Mouse (Mus musculus): Measurements from ENCODE around the gene 2310007B03Rik. TPM values are rescaled to one million over a fixed set of nuclear protein-coding genes. Genes with fewer than 3 reads are reported as not detected.

The 2310007B03Rik gene
- polyA plus RNA-seq, 1 experiment from 2014 or later = 0.33 TPM

DNA sequence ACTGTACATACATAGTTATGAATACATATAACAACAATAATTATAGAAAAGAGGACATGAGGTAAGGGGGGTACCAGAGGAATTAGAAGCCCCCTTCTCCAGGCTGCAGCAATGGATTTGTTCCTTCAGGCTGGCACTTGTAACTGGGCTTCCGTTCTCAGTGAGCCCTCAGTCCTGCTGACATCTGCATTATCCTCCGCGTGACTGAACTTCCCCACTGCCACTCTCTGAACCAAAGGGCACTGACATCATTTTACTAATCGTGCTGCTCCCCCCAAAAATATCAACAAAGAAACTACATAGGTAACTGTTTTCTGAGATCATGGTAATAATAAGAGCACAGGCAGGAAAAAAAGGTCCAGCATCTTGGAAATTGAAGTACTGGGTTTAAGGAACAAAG, 41.9 kb downstream of the 2310007B03Rik start:
- ATAC-seq (ENCODE audit: low FRiP score) (no peak), DNase-seq (ENCODE audit: low spot score) (no peak)
- 23% methylated on average over 4 of the region's 4 CpGs for WGBS
- Histone ChIP-seq H3K27ac (no peak overlapping the region), H3K4me3 (replicated peaks; ENCODE audit: low read length) (no peak overlapping the region), H3K36me3 (replicated peaks; ENCODE audit: control insufficient read depth, insufficient read depth) (no peaks in the 10 kb centered on the region), H3K9ac (no peak overlapping the region), H3K4me2 (replicated peaks) (no peak overlapping the region), H3K9me3 (ENCODE audit: control insufficient read depth, low read length) (no peaks in the 10 kb centered on the region), H3K27me3 (ENCODE audit: control insufficient read depth, insufficient read depth, low read length) (no peaks in the 10 kb centered on the region), H3K4me1 (replicated peaks; ENCODE audit: control insufficient read depth, insufficient read depth, low read length) (peaks cover 10% of the 10 kb centered on the region)

DNA sequence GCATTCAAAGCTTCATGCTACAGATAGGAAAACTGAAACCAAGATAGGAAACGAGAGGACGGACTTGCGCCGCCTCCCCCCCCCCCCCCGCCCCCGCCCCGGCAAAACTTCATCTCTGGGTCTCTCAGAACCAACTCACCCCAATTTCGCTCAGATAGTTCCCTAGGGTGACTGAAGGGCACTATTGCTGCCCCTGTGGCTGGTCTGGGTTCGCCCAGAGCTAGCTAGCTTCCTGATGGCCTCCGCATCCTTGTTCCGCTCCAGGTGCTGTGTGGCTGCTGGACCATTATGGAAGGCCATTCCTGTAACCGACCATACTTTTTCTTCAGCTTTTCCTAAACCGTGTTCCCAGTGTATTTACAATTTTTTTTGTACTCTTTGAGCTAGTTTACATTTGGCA, 45.3 kb downstream of the 2310007B03Rik start:
- peak overlapping the region; percentile 35 for H3K4me3 ChIP-seq (replicated peaks; ENCODE audit: low read length)
- no peaks in the 10 kb centered on the region for H3K9me3 ChIP-seq (ENCODE audit: control insufficient read depth, low read length)
- ATAC-seq (ENCODE audit: low FRiP score) = peak; percentile 67
- WGBS = 16% methylated on average over 12 of the region's 13 CpGs
- peak overlapping the region; percentile 67 for H3K27ac ChIP-seq
- H3K36me3 ChIP-seq (replicated peaks; ENCODE audit: control insufficient read depth, insufficient read depth) = no peaks in the 10 kb centered on the region
- no peak for DNase-seq (ENCODE audit: low spot score)
- peaks cover 10% of the 10 kb centered on the region for H3K4me1 ChIP-seq (replicated peaks; ENCODE audit: control insufficient read depth, insufficient read depth, low read length)
- H3K9ac ChIP-seq = peak overlapping the region; percentile 53
- peak overlapping the region; percentile 73 for H3K4me2 ChIP-seq (replicated peaks)
- H3K27me3 ChIP-seq (ENCODE audit: control insufficient read depth, insufficient read depth, low read length) = no peaks in the 10 kb centered on the region

DNA sequence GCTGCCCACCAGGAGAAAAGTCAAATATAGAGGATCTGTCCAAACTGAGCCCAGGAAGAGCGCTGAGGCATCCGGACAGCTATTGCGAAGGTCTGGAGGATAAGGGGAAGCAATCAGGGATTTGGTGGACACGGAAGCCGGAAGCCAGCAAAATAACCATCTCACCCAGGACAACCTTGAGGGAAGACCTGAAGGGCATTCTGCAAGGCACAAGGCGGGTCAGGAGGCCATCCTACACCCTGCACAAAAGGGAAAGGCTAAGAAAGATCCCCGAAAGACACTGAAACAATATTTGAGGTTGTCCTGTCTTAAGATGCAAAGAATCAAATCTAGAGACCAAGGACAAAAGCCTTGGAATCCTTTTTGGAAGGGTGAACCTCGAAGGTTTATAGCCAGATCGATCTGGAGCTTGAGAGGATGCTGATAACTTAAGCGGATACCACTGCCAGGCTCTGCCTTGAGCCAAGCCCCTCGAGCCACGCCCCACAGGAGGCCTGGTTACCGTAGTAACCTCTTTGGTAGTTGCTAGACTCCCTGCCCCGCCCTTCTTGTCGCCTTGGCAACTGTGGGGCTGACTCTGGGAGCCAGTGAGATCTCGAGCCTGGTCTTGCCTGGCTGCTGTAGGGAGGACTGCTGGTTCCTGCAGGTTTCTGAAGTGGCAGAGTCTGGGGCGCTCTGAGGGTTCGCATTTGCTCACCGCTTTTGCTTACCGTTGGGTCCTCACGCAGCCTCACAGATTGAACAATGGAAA, 45.9 kb downstream of the 2310007B03Rik start:
- DNase-seq (ENCODE audit: low spot score) (peak; percentile 89), ATAC-seq (ENCODE audit: low FRiP score) (peak; percentile 99)
- H3K9ac ChIP-seq = peak overlapping the region; percentile 53
- H3K4me2 ChIP-seq (replicated peaks) = peak overlapping the region; percentile 73
- WGBS = 19% methylated on average over 21 of the region's 21 CpGs
- no peaks in the 10 kb centered on the region for H3K9me3 ChIP-seq (ENCODE audit: control insufficient read depth, low read length)
- H3K27ac ChIP-seq = peak overlapping the region; percentile 67
- H3K36me3 ChIP-seq (replicated peaks; ENCODE audit: control insufficient read depth, insufficient read depth) = no peaks in the 10 kb centered on the region
- H3K27me3 ChIP-seq (ENCODE audit: control insufficient read depth, insufficient read depth, low read length) = no peaks in the 10 kb centered on the region
- peak overlapping the region; percentile 35 for H3K4me3 ChIP-seq (replicated peaks; ENCODE audit: low read length)
- peaks cover 10% of the 10 kb centered on the region for H3K4me1 ChIP-seq (replicated peaks; ENCODE audit: control insufficient read depth, insufficient read depth, low read length)

DNA sequence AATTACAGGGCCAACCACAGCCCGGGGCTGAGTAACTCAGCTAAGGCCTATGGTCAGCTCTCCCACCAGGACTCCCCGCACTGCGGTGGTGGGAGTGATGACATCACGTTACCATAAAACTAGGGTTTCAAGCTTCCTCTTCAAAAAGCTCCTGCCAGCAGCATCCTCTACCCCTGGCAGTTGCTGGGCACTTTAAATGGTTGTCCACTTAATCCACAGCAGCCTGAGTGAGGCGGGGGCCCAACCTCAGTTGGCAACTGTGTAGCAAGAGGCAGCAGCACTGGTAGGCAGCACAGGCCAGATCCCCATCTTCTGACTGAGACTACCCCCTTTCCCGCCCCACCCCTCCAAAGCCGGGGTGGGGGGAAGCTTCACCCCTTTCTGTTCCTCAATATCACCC, 58.0 kb downstream of the 2310007B03Rik start:
- Histone ChIP-seq H3K27ac (peak overlapping the region; percentile 93), H3K36me3 (replicated peaks; ENCODE audit: control insufficient read depth, insufficient read depth) (0 out of 2 replicates have a peak, but pooled peaks cover 3% of the 10 kb centered on the region), H3K4me1 (replicated peaks; ENCODE audit: control insufficient read depth, insufficient read depth, low read length) (peaks cover 18% of the 10 kb centered on the region), H3K9me3 (ENCODE audit: control insufficient read depth, low read length) (no peaks in the 10 kb centered on the region), H3K9ac (peak overlapping the region; percentile 92; the same call in 1 of the 2 replicates), H3K4me2 (replicated peaks) (peak overlapping the region; percentile 90; the same call in 1 of the 2 replicates), H3K4me3 (replicated peaks; ENCODE audit: low read length) (peak overlapping the region; percentile 70; the same call in 1 of the 2 replicates), H3K27me3 (ENCODE audit: control insufficient read depth, insufficient read depth, low read length) (no peaks in the 10 kb centered on the region)
- no peak for ATAC-seq (ENCODE audit: low FRiP score)
- no peak for DNase-seq (ENCODE audit: low spot score)
- 67% methylated on average over 7 of the region's 7 CpGs for WGBS

DNA sequence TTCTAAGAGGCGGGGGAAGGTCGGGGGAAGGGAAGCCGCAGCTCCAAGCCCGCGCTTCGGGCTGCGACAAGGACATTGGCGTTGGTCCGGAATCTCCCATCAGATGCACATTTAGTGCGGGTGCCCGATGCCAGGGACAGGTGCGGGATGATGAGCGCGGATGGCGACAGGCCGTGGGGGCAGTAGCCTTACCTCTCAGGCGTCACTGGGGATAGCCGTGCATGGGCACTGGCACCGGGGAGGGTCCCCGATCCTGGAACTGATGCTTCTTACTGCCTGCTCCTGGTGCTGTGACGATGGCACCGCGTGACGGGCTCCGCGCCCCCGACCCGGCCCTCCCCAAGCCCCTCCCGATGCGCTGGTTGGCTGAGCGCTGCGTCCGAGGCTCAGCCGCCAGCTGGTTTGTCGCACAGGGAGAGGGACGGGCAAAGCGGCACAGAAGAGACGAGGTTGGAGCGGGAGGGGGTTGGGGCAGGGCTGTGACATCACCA, 59.1 kb downstream of the 2310007B03Rik start, which contains the start of gene Kif1a:
Kif1a (minus strand) TSS at position 381 of the 491 bp plus-strand sequence.
- Histone ChIP-seq H3K27me3 (ENCODE audit: control insufficient read depth, insufficient read depth, low read length) (no peaks in the 10 kb centered on the region), H3K4me3 (replicated peaks; ENCODE audit: low read length) (peak within 1 kb of the TSS; percentile 70), H3K4me1 (replicated peaks; ENCODE audit: control insufficient read depth, insufficient read depth, low read length) (peaks cover 18% of the 10 kb centered on the region), H3K36me3 (replicated peaks; ENCODE audit: control insufficient read depth, insufficient read depth) (peaks cover 14% of the 10 kb centered on the region; the same call in 1 of the 2 replicates), H3K9me3 (ENCODE audit: control insufficient read depth, low read length) (no peaks in the 10 kb centered on the region), H3K27ac (peak within 1 kb of the TSS; percentile 93), H3K4me2 (replicated peaks) (peak within 1 kb of the TSS; percentile 90), H3K9ac (peak within 1 kb of the TSS; percentile 92)
- WGBS = under 1% methylated on average over 39 of the region's 39 CpGs
- DNase-seq (ENCODE audit: low spot score) (peak; percentile 85), ATAC-seq (ENCODE audit: low FRiP score) (peak; percentile 92)

Other genes starting within 250 kb of the 2310007B03Rik start
- gene Capn10, start 226.6 kb downstream of the 2310007B03Rik start, polyA plus RNA-seq (2014; fragmentation: Nextera tagmentation; extraction: Ambion mirVana) = 48.2 and 50.6 TPM in 2 replicates
- gene Gpr35, start 210.1 kb downstream of the 2310007B03Rik start, polyA plus RNA-seq (2014; fragmentation: Nextera tagmentation; extraction: Ambion mirVana) = 0.32 and 0.98 TPM in 2 replicates
- not detected in 2 replicates for gene Aqp12, start 154.6 kb downstream of the 2310007B03Rik start, polyA plus RNA-seq (2014; fragmentation: Nextera tagmentation; extraction: Ambion mirVana)
- 395 and 421 TPM in 2 replicates for gene Kif1a, start 59.0 kb downstream of the 2310007B03Rik start, polyA plus RNA-seq (2014; fragmentation: Nextera tagmentation; extraction: Ambion mirVana)
- not detected in 2 replicates for gene Agxt, start 25.7 kb downstream of the 2310007B03Rik start, polyA plus RNA-seq (2014; fragmentation: Nextera tagmentation; extraction: Ambion mirVana)
- 0.22 and 0.50 TPM in 2 replicates for gene Crocc2, start 7.8 kb upstream of the 2310007B03Rik start, polyA plus RNA-seq (2014; fragmentation: Nextera tagmentation; extraction: Ambion mirVana)
- gene Sned1, start 74.9 kb upstream of the 2310007B03Rik start, polyA plus RNA-seq (2014; fragmentation: Nextera tagmentation; extraction: Ambion mirVana) = 9.4 and 10.9 TPM in 2 replicates
- gene Mterf4, start 145.0 kb upstream of the 2310007B03Rik start, polyA plus RNA-seq (2014; fragmentation: Nextera tagmentation; extraction: Ambion mirVana) = 26.9 and 29.8 TPM in 2 replicates
- gene Ppp1r7, start 181.9 kb upstream of the 2310007B03Rik start, polyA plus RNA-seq (2014; fragmentation: Nextera tagmentation; extraction: Ambion mirVana) = 53.3 and 59.0 TPM in 2 replicates
- gene Pask, start 182.5 kb upstream of the 2310007B03Rik start, polyA plus RNA-seq (2014; fragmentation: Nextera tagmentation; extraction: Ambion mirVana) = 4.1 and 4.9 TPM in 2 replicates
- 0.66 and 1.3 TPM in 2 replicates for gene Ano7, start 213.0 kb upstream of the 2310007B03Rik start, polyA plus RNA-seq (2014; fragmentation: Nextera tagmentation; extraction: Ambion mirVana)